Mouse (Mus musculus) kidney, adult 10 weeks (tissue): Measurements from ENCODE around the gene Lilrb4a. TPM values are rescaled to one million over a fixed set of nuclear protein-coding genes. Genes with fewer than 3 reads are reported as not detected.

Experiments used
- polyA plus RNA-seq: library from polyadenylated mRNA; stranded (reverse); fragments of 350-450 nt; fragmentation: Illumina TruSeq; extraction: RNeasy Lipid Tissue Mini Kit (QIAGEN cat#74804); gene quantifications from one replicate; pipeline ENCODE4 v1.2.3, GENCODE M21; 2014; ENCODE audit warnings: low read depth, low replicate concordance

Lilrb4a gene
- 8.7 TPM for polyA plus RNA-seq

GRCm38 (mm10) chr10:51490691-51491090 lies at the start of gene Lilrb4a:
TSS of gene Lilrb4a (plus strand) at chr10:51490956.

GRCm38 (mm10) chr10:51480397-51480796 lies 10.4 kb upstream of the Lilrb4a start, which contains the start of the genes Gm49339 and Lilr4b:
TSS of gene Gm49339 (plus strand) at chr10:51480612.
TSS of gene Lilr4b (plus strand) at chr10:51480632.

Other genes with a start within 250 kb of the Lilrb4a start
- gene Gm49339, start 10.3 kb upstream of the Lilrb4a start, polyA plus RNA-seq, result not detected
- 2.6 TPM for gene Lilr4b, start 10.3 kb upstream of the Lilrb4a start, polyA plus RNA-seq
- gene Fam162b, start 99.6 kb downstream of the Lilrb4a start, polyA plus RNA-seq, result not detected
- gene Gprc6a, start 140.5 kb downstream of the Lilrb4a start, polyA plus RNA-seq, result not detected
- gene Rfx6, start 186.8 kb downstream of the Lilrb4a start, polyA plus RNA-seq, result not detected